Mouse (Mus musculus): ENCODE measurements around the gene Rab3a. TPM values are rescaled to one million over a fixed set of nuclear protein-coding genes. Genes with fewer than 3 reads are reported as not detected.

Rab3a gene
- polyA plus RNA-seq, 2 experiments: 1.6 to 2.7 TPM

- Histone ChIP-seq H3K4me3 (ENCODE audit: insufficient read depth in 1 of 2, low read depth in 2 of 2, low read length in 2 of 2) (no peak overlapping the region), H3K36me3 (replicated peaks; ENCODE audit: control insufficient read depth, insufficient read depth, low read depth) (no peaks in the 10 kb centered on the region; the same call in 1 of the 2 replicates), H3K27ac (no peak overlapping the region), H3K27me3 (ENCODE audit: control insufficient read depth, insufficient read depth, low read length) (no peaks in the 10 kb centered on the region), H3K4me2 (ENCODE audit: low read depth) (no peak overlapping the region), H3K9ac (replicated peaks) (no peak overlapping the region), H3K9me3 (ENCODE audit: control insufficient read depth, low read length) (no peaks in the 10 kb centered on the region), H3K4me1 (replicated peaks; ENCODE audit: control insufficient read depth in 2 of 2, insufficient read depth in 2 of 2, low read length in 1 of 2) (peaks cover 8 to 16% of the 10 kb centered on the region in 2 experiments)
- DNase-seq (ENCODE audit: low read depth in 3 of 3, low spot score in 3 of 3): no peak
- no peak for ATAC-seq (ENCODE audit: insufficient read depth)
- TF ChIP-seq EP300 (IDR thresholded peaks at IDR 0.05; ENCODE audit: low read depth): no peak
- TF ChIP-seq CTCF (IDR thresholded peaks at IDR 0.05; ENCODE audit: low read depth): no peak
- 85% methylated on average over 13 of the region's 13 CpGs for WGBS (ENCODE audit: insufficient replicate concordance)
Observed at GRCm38 (mm10) chr8:70772075-70772474, 17.6 kb downstream of the Rab3a start.

GRCm38 (mm10) chr8:70772890-70773289 is 18.4 kb downstream of the Rab3a start:
- ATAC-seq (ENCODE audit: insufficient read depth) (no peak), DNase-seq (ENCODE audit: low read depth in 3 of 3, low spot score in 3 of 3) (no peak)
- Histone ChIP-seq H3K4me2 (ENCODE audit: low read depth) (no peak overlapping the region), H3K4me3 (ENCODE audit: insufficient read depth in 1 of 2, low read depth in 2 of 2, low read length in 2 of 2) (no peak overlapping the region), H3K4me1 (replicated peaks; ENCODE audit: control insufficient read depth in 2 of 2, insufficient read depth in 2 of 2, low read length in 1 of 2) (peaks cover 13 to 17% of the 10 kb centered on the region in 2 experiments), H3K9me3 (ENCODE audit: control insufficient read depth, low read length) (no peaks in the 10 kb centered on the region), H3K9ac (replicated peaks) (no peak overlapping the region), H3K36me3 (replicated peaks; ENCODE audit: control insufficient read depth, insufficient read depth, low read depth) (no peaks in the 10 kb centered on the region; the same call in 1 of the 2 replicates), H3K27me3 (ENCODE audit: control insufficient read depth, insufficient read depth, low read length) (no peaks in the 10 kb centered on the region), H3K27ac (no peak overlapping the region)
- WGBS (ENCODE audit: insufficient replicate concordance): 81% methylated on average over 9 of the region's 9 CpGs
- TF ChIP-seq EP300 (IDR thresholded peaks at IDR 0.05; ENCODE audit: low read depth) (no peak), CTCF (IDR thresholded peaks at IDR 0.05; ENCODE audit: low read depth) (no peak)

- WGBS (ENCODE audit: insufficient replicate concordance): 87% methylated on average over 5 of the region's 5 CpGs
- Histone ChIP-seq H3K36me3 (replicated peaks; ENCODE audit: control insufficient read depth, insufficient read depth, low read depth) (no peaks in the 10 kb centered on the region; the same call in 1 of the 2 replicates), H3K9me3 (ENCODE audit: control insufficient read depth, low read length) (no peaks in the 10 kb centered on the region), H3K4me1 (replicated peaks; ENCODE audit: control insufficient read depth in 2 of 2, insufficient read depth in 2 of 2, low read length in 1 of 2) (peaks cover 17 to 21% of the 10 kb centered on the region in 2 experiments), H3K4me2 (ENCODE audit: low read depth) (no peak overlapping the region), H3K27ac (no peak overlapping the region), H3K27me3 (ENCODE audit: control insufficient read depth, insufficient read depth, low read length) (no peaks in the 10 kb centered on the region), H3K9ac (replicated peaks) (no peak overlapping the region), H3K4me3 (ENCODE audit: insufficient read depth in 1 of 2, low read depth in 2 of 2, low read length in 2 of 2) (no peak overlapping the region)
- ATAC-seq (ENCODE audit: insufficient read depth): no peak
- no peak for DNase-seq (ENCODE audit: low read depth in 3 of 3, low spot score in 3 of 3)
- TF ChIP-seq CTCF (IDR thresholded peaks at IDR 0.05; ENCODE audit: low read depth) (no peak), EP300 (IDR thresholded peaks at IDR 0.05; ENCODE audit: low read depth) (no peak)
Observed at GRCm38 (mm10) chr8:70773410-70773809, 18.9 kb downstream of the Rab3a start.

GRCm38 (mm10) chr8:70773833-70774232 is 19.4 kb downstream of the Rab3a start:
- no peak for DNase-seq (ENCODE audit: low read depth in 3 of 3, low spot score in 3 of 3)
- no peak overlapping the region for H3K27ac ChIP-seq

GRCm38 (mm10) chr8:70774740-70775139 is 20.3 kb downstream of the Rab3a start:
- H3K27ac ChIP-seq: no peak overlapping the region
- H3K9me3 ChIP-seq (ENCODE audit: control insufficient read depth, low read length): no peaks in the 10 kb centered on the region
- TF ChIP-seq EP300 (IDR thresholded peaks at IDR 0.05; ENCODE audit: low read depth) (no peak), CTCF (IDR thresholded peaks at IDR 0.05; ENCODE audit: low read depth) (0 out of 2 replicates have a peak, but pooled peaks have one; percentile 6)
- H3K9ac ChIP-seq (replicated peaks): no peak overlapping the region
- DNase-seq (ENCODE audit: low read depth in 3 of 3, low spot score in 3 of 3) (no peak), ATAC-seq (ENCODE audit: insufficient read depth) (no peak)
- 83% methylated on average over 18 of the region's 18 CpGs for WGBS (ENCODE audit: insufficient replicate concordance)
- H3K4me2 ChIP-seq (ENCODE audit: low read depth): 0 out of 2 replicates have a peak overlapping the region, but pooled peaks have one; percentile 92
- peaks cover 3% of the 10 kb centered on the region for H3K36me3 ChIP-seq (replicated peaks; ENCODE audit: control insufficient read depth, insufficient read depth, low read depth)
- no peak overlapping the region for H3K4me3 ChIP-seq (ENCODE audit: insufficient read depth in 1 of 2, low read depth in 2 of 2, low read length in 2 of 2)
- H3K4me1 ChIP-seq (replicated peaks; ENCODE audit: control insufficient read depth in 2 of 2, insufficient read depth in 2 of 2, low read length in 1 of 2): peaks cover 14 to 16% of the 10 kb centered on the region in 2 experiments
- H3K27me3 ChIP-seq (ENCODE audit: control insufficient read depth, insufficient read depth, low read length): no peaks in the 10 kb centered on the region

More at GRCm38 (mm10) chr8:70773833-70774232, 19.4 kb downstream of the Rab3a start:
- WGBS (ENCODE audit: insufficient replicate concordance): 69% methylated on average over 9 of the region's 9 CpGs
- no peaks in the 10 kb centered on the region; the same call in 1 of the 2 replicates for H3K36me3 ChIP-seq (replicated peaks; ENCODE audit: control insufficient read depth, insufficient read depth, low read depth)
- no peak overlapping the region for H3K4me3 ChIP-seq (ENCODE audit: insufficient read depth in 1 of 2, low read depth in 2 of 2, low read length in 2 of 2)
- TF ChIP-seq EP300 (IDR thresholded peaks at IDR 0.05; ENCODE audit: low read depth): no peak
- TF ChIP-seq CTCF (IDR thresholded peaks at IDR 0.05; ENCODE audit: low read depth): no peak
- H3K27me3 ChIP-seq (ENCODE audit: control insufficient read depth, insufficient read depth, low read length): no peaks in the 10 kb centered on the region
- H3K9me3 ChIP-seq (ENCODE audit: control insufficient read depth, low read length): no peaks in the 10 kb centered on the region
- ATAC-seq (ENCODE audit: insufficient read depth): no peak
- peaks cover 17 to 21% of the 10 kb centered on the region in 2 experiments for H3K4me1 ChIP-seq (replicated peaks; ENCODE audit: control insufficient read depth in 2 of 2, insufficient read depth in 2 of 2, low read length in 1 of 2)
- H3K4me2 ChIP-seq (ENCODE audit: low read depth): no peak overlapping the region
- 0 out of 2 replicates have a peak overlapping the region, but pooled peaks have one; percentile 11 for H3K9ac ChIP-seq (replicated peaks)
